Mouse (Mus musculus) lung, embryonic 16.5 days (tissue): ENCODE measurements around the gene Mfsd6l. TPM values are rescaled to one million over a fixed set of nuclear protein-coding genes. Genes with fewer than 3 reads are reported as not detected.
A peak's percentile ranks its signal among the peaks of the same experiment; 100 is the strongest.

ENCODE experiments used
- ATAC-seq: fragments of 200-750 bp; cut with Nextera tagmentation; 2 replicates; pipeline ENCODE4 v1.8.0; 2017; ENCODE audit warnings: low read depth, mild to moderate bottlenecking, moderate library complexity
- H3K27ac ChIP-seq: fragments of 300-500 bp; sonication (generic); 2 replicates; pipeline ENCODE4 v1.5.1; 2014; ENCODE audit warnings: mild to moderate bottlenecking, control low read depth, low read length
- H3K27me3 ChIP-seq: fragments of 300-500 bp; sonication (generic); 2 replicates; pipeline ENCODE4 v1.6.1; 2014; ENCODE audit warnings: low read depth, low read length, mixed read lengths; ENCODE audit not compliant: control insufficient read depth, insufficient read depth
- H3K36me3 ChIP-seq: fragments of 300-500 bp; sonication (generic); 2 replicates; pipeline ENCODE4 v1.6.1; 2014; ENCODE audit warnings: low read length; ENCODE audit not compliant: control insufficient read depth, insufficient read depth
- H3K4me1 ChIP-seq: fragments of 300-500 bp; sonication (generic); replicated peaks from 2 replicates; pipeline ENCODE4 v1.6.1; 2014; ENCODE audit warnings: low read length, mixed read lengths; ENCODE audit not compliant: control insufficient read depth, insufficient read depth
- H3K4me2 ChIP-seq: fragments of 300-500 bp; sonication (generic); 2 replicates; pipeline ENCODE4 v1.6.1; 2014; ENCODE audit warnings: low read depth, low read length, control low read depth
- H3K4me3 ChIP-seq: fragments of 300-500 bp; sonication (generic); 2 replicates; pipeline ENCODE4 v1.5.1; 2014; ENCODE audit warnings: mild to moderate bottlenecking, low read length, control low read depth
- H3K9ac ChIP-seq: fragments of 300-500 bp; sonication (generic); 2 replicates; pipeline ENCODE4 v1.6.1; 2014; ENCODE audit warnings: low read length, control low read depth
- H3K9me3 ChIP-seq: fragments of 300-500 bp; sonication (generic); 2 replicates; pipeline ENCODE4 v1.6.1; 2016; ENCODE audit warnings: low read length; ENCODE audit not compliant: control insufficient read depth
- WGBS: fragments of 180-500 bp; shearing (Covaris S2); extraction: QIAGEN DNeasy Blood & Tissue Kit; methylation state at CpG from one replicate; pipeline ENCODE4 v1.1.7; 2014; 5-methylcytosine and 5-hydroxymethylcytosine counted together
- polyA plus RNA-seq: library from polyadenylated mRNA; unstranded; fragments of >200 nt; fragmentation: Nextera tagmentation; extraction: Ambion mirVana; gene quantifications from 2 replicates; pipeline ENCODE4 v1.2.1, GENCODE M21; 2015

Mfsd6l gene
- polyA plus RNA-seq, 1 experiment from 2014 or later = 4.1 TPM

DNA sequence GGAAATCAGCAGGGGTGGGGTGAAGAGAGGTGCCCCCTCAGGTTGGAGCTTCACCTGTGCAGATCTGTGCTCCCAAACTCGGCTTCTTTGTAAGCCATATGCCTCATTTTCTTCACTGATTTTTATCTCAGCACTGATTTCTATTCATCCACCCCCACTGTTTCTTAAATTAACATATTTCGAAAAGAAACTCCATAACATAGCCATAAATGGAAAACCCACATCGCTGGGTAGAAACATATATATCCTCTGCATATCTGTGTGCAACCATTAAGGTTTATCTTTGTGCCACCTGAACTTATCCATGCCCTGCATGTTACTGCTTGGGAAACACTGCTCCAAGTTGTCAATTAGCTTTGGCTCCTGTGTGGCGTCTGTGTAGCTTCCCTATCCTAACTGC is 29.5 kb upstream of the Mfsd6l start:
- Histone ChIP-seq H3K36me3 (no peaks in the 10 kb centered on the region), H3K4me3 (no peak overlapping the region), H3K9me3 (no peaks in the 10 kb centered on the region), H3K27me3 (no peaks in the 10 kb centered on the region; the same call in 1 of the 2 replicates), H3K9ac (no peak overlapping the region), H3K27ac (no peak overlapping the region), H3K4me2 (no peak overlapping the region), H3K4me1 (no peaks in the 10 kb centered on the region)
- 61% methylated on average over 4 of the region's 4 CpGs for WGBS
- no peak for ATAC-seq

DNA sequence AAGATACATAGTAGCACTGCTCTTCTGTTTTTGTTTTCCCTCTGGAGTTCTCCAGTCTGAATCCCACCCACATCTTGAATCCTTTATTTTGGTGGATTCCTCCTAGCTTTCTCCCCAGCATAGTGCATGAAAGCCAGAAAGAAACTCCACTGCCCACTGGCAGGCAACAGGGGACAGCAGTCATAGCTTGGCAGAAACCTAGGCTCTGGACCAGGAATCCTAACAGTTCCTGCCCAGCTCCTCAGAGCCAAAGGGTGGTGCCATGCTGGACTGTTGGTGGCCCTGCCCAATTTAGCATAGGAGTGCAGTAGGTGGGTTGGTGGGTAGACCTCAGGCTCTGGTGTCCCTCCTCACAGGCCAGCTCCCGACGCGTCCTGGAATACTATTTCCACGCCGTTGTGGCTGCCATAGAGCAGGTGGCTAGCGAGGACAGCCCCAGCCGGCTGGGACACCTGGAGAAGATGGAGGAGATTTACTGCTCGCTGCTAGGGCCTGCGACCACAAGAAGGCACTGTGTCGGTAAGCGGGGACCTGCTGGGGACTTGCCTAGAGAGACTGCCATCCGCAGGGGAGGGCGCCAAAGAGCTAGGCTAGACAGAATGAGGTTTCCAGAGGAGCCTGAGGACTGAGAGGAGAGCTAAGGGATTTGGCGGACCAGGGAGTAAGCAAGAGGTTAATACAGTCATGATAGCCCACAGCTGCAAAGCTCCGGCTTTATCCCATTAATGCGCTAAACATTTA is 24.8 kb upstream of the Mfsd6l start:
- Histone ChIP-seq H3K27ac (no peak overlapping the region), H3K4me3 (no peak overlapping the region), H3K4me1 (peaks cover 8% of the 10 kb centered on the region), H3K9ac (no peak overlapping the region), H3K9me3 (no peaks in the 10 kb centered on the region), H3K36me3 (no peaks in the 10 kb centered on the region), H3K27me3 (no peaks in the 10 kb centered on the region; the same call in 1 of the 2 replicates), H3K4me2 (no peak overlapping the region)
- WGBS = 25% methylated on average over 16 of the region's 16 CpGs
- peak; percentile 64 for ATAC-seq

DNA sequence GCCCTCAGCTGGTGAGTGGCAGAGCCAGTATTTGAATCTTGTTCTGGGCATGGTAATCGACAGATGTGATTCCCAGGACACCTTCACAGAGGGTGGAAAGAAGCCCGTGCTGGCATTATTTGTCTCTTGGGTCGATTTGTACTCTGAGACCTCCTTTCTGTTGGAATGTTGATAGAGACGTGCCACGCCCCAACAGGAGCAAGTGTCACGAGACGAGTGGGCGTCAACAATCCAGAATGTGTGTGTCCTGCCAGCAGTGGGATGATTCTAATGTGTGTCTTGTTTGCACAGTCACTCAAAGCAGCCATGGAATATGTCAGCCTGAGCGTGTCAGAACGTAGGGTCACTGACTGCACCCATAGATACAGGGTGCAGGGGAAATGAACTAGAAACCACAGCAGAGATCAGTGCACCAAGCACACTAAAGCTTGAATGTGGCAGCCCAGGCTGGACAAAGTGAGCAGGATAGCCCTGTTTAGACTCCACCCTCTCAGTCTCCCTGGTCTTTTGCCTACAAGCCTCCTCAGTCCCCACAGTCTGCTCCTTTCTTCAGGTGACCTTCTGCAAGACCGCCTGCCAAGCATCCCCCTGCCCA is 23.9 kb upstream of the Mfsd6l start:
- H3K27ac ChIP-seq = no peak overlapping the region
- no peak overlapping the region for H3K9ac ChIP-seq
- no peak overlapping the region for H3K4me2 ChIP-seq
- no peaks in the 10 kb centered on the region; the same call in 1 of the 2 replicates for H3K27me3 ChIP-seq
- WGBS = 45% methylated on average over 11 of the region's 11 CpGs
- no peak for ATAC-seq
- no peaks in the 10 kb centered on the region for H3K36me3 ChIP-seq
- H3K4me3 ChIP-seq = no peak overlapping the region
- peaks cover 8% of the 10 kb centered on the region for H3K4me1 ChIP-seq
- no peaks in the 10 kb centered on the region for H3K9me3 ChIP-seq

DNA sequence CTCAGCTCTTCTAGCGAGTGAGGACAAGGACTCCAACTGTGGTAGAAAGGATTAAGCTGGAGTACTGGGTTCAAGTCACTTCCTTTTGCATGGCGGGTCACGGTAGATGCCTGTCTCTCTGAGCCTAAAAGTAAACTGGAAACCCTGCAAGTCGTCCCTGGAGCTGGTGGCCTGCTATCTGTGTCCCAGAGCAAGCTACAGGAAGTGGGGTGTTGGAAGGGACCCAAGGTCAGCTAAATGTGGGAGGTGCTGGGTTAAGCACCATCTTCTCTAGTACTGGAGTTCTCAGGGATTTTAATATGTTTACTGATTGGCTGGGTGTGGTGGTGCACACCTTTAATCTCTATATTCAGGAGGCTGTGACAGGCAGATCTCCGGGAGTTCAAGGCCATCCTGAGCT is 23.2 kb upstream of the Mfsd6l start:
- no peak overlapping the region for H3K27ac ChIP-seq
- no peaks in the 10 kb centered on the region for H3K36me3 ChIP-seq
- no peak for ATAC-seq
- H3K9me3 ChIP-seq = no peaks in the 10 kb centered on the region
- 65% methylated on average over 5 of the region's 5 CpGs for WGBS
- no peak overlapping the region for H3K4me3 ChIP-seq
- no peak overlapping the region for H3K9ac ChIP-seq
- H3K4me1 ChIP-seq = peaks cover 8% of the 10 kb centered on the region
- H3K27me3 ChIP-seq = no peaks in the 10 kb centered on the region; the same call in 1 of the 2 replicates
- no peak overlapping the region for H3K4me2 ChIP-seq

DNA sequence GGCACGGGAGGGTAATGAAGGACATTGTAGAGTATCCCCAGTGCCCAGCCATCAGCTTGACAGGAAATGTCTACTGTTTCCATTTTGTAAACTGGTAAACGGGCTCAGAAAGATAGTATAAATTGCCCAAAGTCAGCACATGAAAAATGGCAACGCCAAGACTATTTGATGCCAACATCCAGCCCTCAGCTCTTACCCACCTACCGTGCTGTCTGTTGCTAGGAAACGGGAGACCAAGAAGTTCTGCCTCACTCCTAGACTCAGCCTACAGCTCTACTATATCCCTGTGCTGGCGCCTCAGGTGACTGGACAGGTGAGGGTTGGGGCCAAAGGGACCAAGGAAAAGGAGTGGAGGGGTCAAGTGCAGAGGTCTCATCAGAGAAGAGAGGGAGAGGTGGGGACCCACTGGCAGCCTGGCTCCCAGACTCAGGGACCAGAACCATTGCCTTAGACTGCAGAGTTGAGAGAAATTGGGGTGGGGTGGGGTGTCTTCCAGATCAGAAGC is 22.0 kb upstream of the Mfsd6l start:
- H3K36me3 ChIP-seq = no peaks in the 10 kb centered on the region
- H3K27ac ChIP-seq = no peak overlapping the region
- H3K4me2 ChIP-seq = no peak overlapping the region
- WGBS = 70% methylated on average over 6 of the region's 6 CpGs
- no peaks in the 10 kb centered on the region for H3K9me3 ChIP-seq
- peaks cover 8% of the 10 kb centered on the region for H3K4me1 ChIP-seq
- H3K9ac ChIP-seq = no peak overlapping the region
- H3K27me3 ChIP-seq = no peaks in the 10 kb centered on the region; the same call in 1 of the 2 replicates
- ATAC-seq = no peak
- no peak overlapping the region for H3K4me3 ChIP-seq

DNA sequence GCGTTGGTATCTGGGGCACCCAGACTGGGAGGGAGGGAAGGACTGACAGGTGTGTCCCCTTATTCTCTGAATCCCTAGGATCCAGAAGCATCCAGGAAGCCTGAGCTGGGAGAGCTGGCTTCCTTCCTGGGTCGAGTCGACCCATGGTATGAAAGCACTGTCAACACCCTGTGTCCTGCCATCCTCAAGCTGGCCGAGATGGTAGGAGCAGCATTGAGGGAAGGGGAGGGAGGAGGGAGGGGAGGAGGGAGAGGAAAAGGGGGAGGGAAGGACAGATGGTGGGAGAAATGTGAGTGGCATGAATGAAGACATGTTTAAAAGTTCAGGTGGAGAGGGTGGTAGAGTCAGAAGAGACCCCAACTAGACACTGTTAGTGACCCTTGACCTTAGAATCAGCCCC is 20.0 kb upstream of the Mfsd6l start:
- H3K27me3 ChIP-seq = no peaks in the 10 kb centered on the region
- no peak overlapping the region for H3K27ac ChIP-seq
- peaks cover 8% of the 10 kb centered on the region for H3K4me1 ChIP-seq
- H3K9ac ChIP-seq = no peak overlapping the region
- H3K9me3 ChIP-seq = no peaks in the 10 kb centered on the region
- no peak for ATAC-seq
- no peak overlapping the region for H3K4me2 ChIP-seq
- H3K36me3 ChIP-seq = no peaks in the 10 kb centered on the region
- 51% methylated on average over 4 of the region's 4 CpGs for WGBS
- H3K4me3 ChIP-seq = no peak overlapping the region

DNA sequence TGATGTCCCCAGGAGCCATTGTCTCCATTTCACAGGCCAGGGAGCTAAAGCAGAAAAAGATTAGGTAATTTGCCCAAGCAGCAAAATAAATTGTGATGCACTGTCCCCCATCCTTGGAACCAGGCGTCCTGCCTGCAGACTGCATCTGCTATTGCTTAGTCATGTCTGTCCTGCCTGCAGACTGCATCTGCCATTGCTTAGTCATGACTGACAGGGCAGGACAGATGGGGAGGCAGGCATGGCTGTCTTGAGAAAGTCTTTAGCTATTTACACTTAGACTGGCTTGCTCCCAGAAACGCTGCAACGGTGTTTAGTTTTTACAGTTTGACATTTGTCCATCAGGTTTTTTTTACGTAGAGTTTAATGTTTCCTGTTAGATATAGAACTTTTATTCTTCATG is 19.5 kb upstream of the Mfsd6l start:
- Histone ChIP-seq H3K9ac (no peak overlapping the region), H3K4me1 (peaks cover 8% of the 10 kb centered on the region), H3K27me3 (no peaks in the 10 kb centered on the region), H3K27ac (no peak overlapping the region), H3K9me3 (no peaks in the 10 kb centered on the region), H3K4me3 (no peak overlapping the region), H3K36me3 (no peaks in the 10 kb centered on the region), H3K4me2 (no peak overlapping the region)
- 35% methylated on average over 4 of the region's 4 CpGs for WGBS
- peak; percentile 32; the same call in 1 of the 2 replicates for ATAC-seq

DNA sequence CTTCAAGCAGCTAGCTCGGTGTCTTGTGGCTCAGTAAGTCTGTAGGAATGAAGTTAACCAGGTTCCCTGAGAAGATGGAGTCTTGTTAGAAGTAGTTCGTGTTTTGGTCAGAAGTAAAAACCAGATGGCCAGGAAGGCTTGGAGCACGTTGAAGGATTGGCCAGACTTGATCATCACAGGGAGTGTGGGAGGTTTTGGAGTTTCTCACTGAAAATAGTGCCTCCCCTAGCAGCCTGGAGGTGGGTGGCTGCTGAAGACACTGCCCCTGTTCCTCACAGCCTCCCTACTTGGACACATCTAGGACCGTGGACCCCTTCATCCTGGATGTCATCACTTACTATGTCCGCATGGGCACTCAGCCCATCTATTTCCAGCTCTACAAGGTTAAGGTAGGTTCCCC is 16.4 kb upstream of the Mfsd6l start:
- Histone ChIP-seq H3K36me3 (no peaks in the 10 kb centered on the region), H3K4me3 (no peak overlapping the region), H3K27me3 (no peaks in the 10 kb centered on the region), H3K9ac (no peak overlapping the region), H3K9me3 (no peaks in the 10 kb centered on the region), H3K4me1 (no peaks in the 10 kb centered on the region), H3K27ac (no peak overlapping the region), H3K4me2 (no peak overlapping the region)
- no peak for ATAC-seq
- WGBS = 55% methylated on average over 5 of the region's 5 CpGs

DNA sequence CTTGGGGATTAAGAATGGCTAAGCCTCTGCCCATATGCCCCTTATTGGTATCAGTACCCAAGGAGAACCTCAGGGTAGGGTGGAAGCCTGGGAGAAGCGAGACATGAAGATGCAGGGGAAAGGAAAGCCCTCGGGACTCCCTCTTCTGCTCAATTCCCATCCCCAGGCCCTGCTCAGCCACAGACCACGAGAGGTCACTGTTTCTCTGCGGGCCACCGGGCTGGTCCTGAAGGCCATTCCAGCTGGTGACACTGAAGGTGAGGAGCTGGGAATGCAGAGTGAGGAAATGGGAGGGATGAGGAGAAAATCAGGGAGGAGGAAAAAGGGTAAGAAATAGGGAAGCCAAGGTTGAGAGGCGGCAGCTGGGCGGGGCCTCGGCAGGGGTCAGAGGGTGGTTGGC is 11.4 kb upstream of the Mfsd6l start:
- Histone ChIP-seq H3K9me3 (no peaks in the 10 kb centered on the region), H3K9ac (no peak overlapping the region), H3K27me3 (no peaks in the 10 kb centered on the region), H3K4me3 (no peak overlapping the region), H3K36me3 (no peaks in the 10 kb centered on the region), H3K4me2 (no peak overlapping the region), H3K27ac (no peak overlapping the region), H3K4me1 (peaks cover 13% of the 10 kb centered on the region)
- ATAC-seq = peak; percentile 36; the same call in 1 of the 2 replicates
- WGBS = 11% methylated on average over 8 of the region's 8 CpGs
